Mouse (Mus musculus): Measurements from ENCODE around the gene Fntb. TPM values are rescaled to one million over a fixed set of nuclear protein-coding genes. Genes with fewer than 3 reads are reported as not detected.

Gene Fntb
- 24.2 TPM for polyA plus RNA-seq (2017; shearing (Covaris generic))

GRCm38 (mm10) chr12:76765354-76765851 is at the start of gene Fntb, which contains the start of gene Churc1:
Gene Fntb (plus strand): TSS chr12:76765589.
Gene Churc1 (plus strand): TSS chr12:76765538.

GRCm38 (mm10) chr12:76795350-76795749 is 30.0 kb downstream of the Fntb start, which contains the start of gene Gpx2:
Gene Gpx2 (minus strand): TSS chr12:76795554.

DNA sequence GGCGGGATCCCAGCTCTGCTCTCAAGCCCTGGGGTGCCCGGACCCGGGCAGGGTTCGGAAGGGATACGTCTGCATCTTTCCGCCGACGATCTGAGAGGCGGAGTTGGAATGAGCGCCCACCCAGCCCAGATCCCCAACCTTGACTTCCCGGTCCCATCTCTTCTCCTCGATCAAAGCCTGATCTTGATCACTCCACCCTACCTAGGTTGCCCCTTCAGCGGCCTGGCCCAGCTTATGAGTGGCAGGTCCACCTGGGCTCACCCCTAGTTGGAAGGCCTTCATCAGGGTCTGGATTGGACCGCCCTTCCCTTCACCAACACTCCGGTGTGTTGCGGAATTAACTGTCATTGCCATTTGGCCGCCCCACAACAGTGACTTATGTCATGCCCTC is 57.3 kb downstream of the Fntb start, which contains the start of gene Rab15:
Gene Rab15, minus strand, starts transcription at position 258 of the 391 bp plus-strand sequence.

DNA sequence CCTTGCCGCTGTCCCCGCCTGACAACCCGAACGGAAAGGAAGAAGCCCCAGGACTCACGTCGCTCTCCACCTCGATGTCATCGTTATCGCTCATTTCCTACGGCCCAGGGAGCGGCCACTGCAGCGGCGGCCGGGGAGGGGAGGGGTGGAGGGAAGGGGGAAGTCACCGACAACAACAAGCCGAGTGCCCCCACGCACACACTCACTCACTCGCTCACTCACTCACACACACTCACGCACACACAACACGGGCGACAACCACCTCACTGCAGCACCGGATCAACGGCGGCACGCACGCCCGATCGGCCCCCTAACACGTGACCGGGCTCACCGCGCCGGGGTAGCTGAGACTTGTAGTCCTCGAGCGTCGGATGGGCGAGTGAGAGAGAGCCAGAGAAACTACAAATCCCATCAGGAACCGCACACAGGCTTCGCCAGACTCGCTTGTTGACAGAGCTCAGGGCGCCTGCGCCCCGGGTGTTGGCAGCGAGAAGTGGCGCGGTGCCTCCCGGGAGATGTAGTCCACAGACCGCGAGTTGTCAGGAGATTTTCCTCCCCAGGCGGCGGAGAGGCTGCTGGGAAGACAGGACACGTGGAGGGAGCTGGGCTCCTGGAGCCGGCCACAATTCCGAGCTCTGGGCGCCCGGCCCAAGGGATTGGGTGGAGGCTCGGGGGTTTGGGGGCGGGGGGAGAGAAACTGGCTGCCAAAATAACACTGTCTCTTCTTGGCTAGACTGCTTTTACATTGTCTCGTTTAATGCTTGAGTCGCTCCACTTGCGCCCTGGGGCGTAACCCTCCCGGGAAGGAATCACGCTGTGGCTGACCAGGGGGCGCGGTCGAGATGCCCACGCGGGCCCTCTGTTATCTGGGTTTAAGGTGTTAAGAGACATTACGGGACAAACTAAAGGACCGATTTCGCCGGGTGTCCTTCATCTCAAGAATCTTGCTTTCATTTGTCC is 196.8 kb downstream of the Fntb start, which contains the start of gene Max:
Gene Max, minus strand, starts transcription at position 270 of the 960 bp plus-strand sequence.

Other genes starting within 250 kb of the Fntb start
- 0.95 TPM for gene Plekhg3, start 234.7 kb upstream of the Fntb start, polyA plus RNA-seq (2017; shearing (Covaris generic))
- 0.77 TPM for gene Sptb, start 55.0 kb upstream of the Fntb start, polyA plus RNA-seq (2017; shearing (Covaris generic))
- gene Churc1, start 51 bp upstream of the Fntb start, polyA plus RNA-seq (2017; shearing (Covaris generic)) = 159 TPM
- gene Gpx2, start 30.0 kb downstream of the Fntb start, polyA plus RNA-seq (2017; shearing (Covaris generic)) = not detected
- gene Rab15, start 57.3 kb downstream of the Fntb start, polyA plus RNA-seq (2017; shearing (Covaris generic)) = not detected
- gene Max, start 196.6 kb downstream of the Fntb start, polyA plus RNA-seq (2017; shearing (Covaris generic)) = 171 TPM

Data from CD4-positive, CD25-positive, alpha-beta regulatory T cell (primary cell).